Mouse (Mus musculus) embryonic stem cell, embryonic (primary cell): ENCODE data around the gene Adrb1.

Experiments used
- CTCF ChIA-PET, 4 experiments: fragments of 300-600 bp in 2 of 4; fragments of 350-600 bp in 2 of 4; sonication (Branson Sonifier 250); formaldehyde crosslinking; loops; one replicate each; lab custom pipeline; 2022; ENCODE audit warnings: inconsistent platforms in 2 of 4; lab: Charles Lee
- POLR2A ChIA-PET, 4 experiments: fragments of 300-600 bp in 2 of 4; fragments of 350-600 bp in 2 of 4; sonication (Branson Sonifier 250); formaldehyde crosslinking; loops; one replicate each; lab custom pipeline; 2022; ENCODE audit warnings: antibody characterized with exemption in 4 of 4, inconsistent platforms in 1 of 4; lab: Charles Lee

The Adrb1 gene

GRCm38 (mm10) chr19:56697370-56698144 lies 24.4 kb upstream of the Adrb1 start:
- ChIA-PET CTCF (interaction anchor here in 2 of 4 experiments (0.6 to 0.7 kb wide), 2 partner anchors 29 to 354 kb away, joined by 4 to 10 read pairs; no protein-coding TSS in a partner anchor), POLR2A (interaction anchor here in 2 of 4 experiments (0.6 to 1.8 kb wide), 6 partner anchors 10 to 678 kb away, joined by 3 to 5 read pairs (median 4); no protein-coding TSS in a partner anchor)

GRCm38 (mm10) chr19:56700848-56701247 lies 21.2 kb upstream of the Adrb1 start:
- CTCF ChIA-PET, result no interaction called here
- POLR2A ChIA-PET, result interaction anchor here in 1 of 4 experiments (0.5 to 0.9 kb wide), 3 partner anchors 28 to 181 kb away, joined by 3 to 4 read pairs (median 3); no protein-coding TSS in a partner anchor

GRCm38 (mm10) chr19:56701404-56702033 lies 20.5 kb upstream of the Adrb1 start:
- ChIA-PET CTCF (interaction anchor here in 1 of 4 experiments (0.6 kb wide), 1 partner anchor 633 kb away, joined by 3 read pairs; no protein-coding TSS in a partner anchor), POLR2A (interaction anchor here in 1 of 4 experiments (0.5 to 0.9 kb wide), 2 partner anchors 72 to 180 kb away, joined by 3 to 4 read pairs; no protein-coding TSS in a partner anchor)

GRCm38 (mm10) chr19:56702039-56702438 lies 20.0 kb upstream of the Adrb1 start:
- ChIA-PET POLR2A (no interaction called here), CTCF (interaction anchor here in 1 of 4 experiments (0.6 kb wide), 1 partner anchor 633 kb away, joined by 3 read pairs; no protein-coding TSS in a partner anchor)

GRCm38 (mm10) chr19:56703238-56704097 lies 18.5 kb upstream of the Adrb1 start:
- ChIA-PET POLR2A (no interaction called here), CTCF (no interaction called here)

GRCm38 (mm10) chr19:56705026-56705675 lies 16.8 kb upstream of the Adrb1 start:
- ChIA-PET POLR2A (interaction anchor here in 3 of 4 experiments (0.7 to 1.3 kb wide), 3 partner anchors 9 to 36 kb away, joined by 3 to 4 read pairs (median 4); no protein-coding TSS in a partner anchor), CTCF (interaction anchor here in 2 of 4 experiments (0.6 to 0.7 kb wide), 2 partner anchors 210 to 665 kb away, joined by 3 read pairs; no protein-coding TSS in a partner anchor)

GRCm38 (mm10) chr19:56708794-56709193 lies 13.2 kb upstream of the Adrb1 start:
- CTCF ChIA-PET, result no interaction called here
- POLR2A ChIA-PET, result no interaction called here

GRCm38 (mm10) chr19:56710131-56710905 lies 11.7 kb upstream of the Adrb1 start:
- ChIA-PET CTCF (interaction anchor here (0.6 to 1.4 kb wide), 4 partner anchors 11 to 85 kb away, joined by 3 read pairs; no protein-coding TSS in a partner anchor), POLR2A (interaction anchor here in 2 of 4 experiments (1.1 kb wide), 2 partner anchors 11 to 17 kb away, joined by 3 read pairs; no protein-coding TSS in a partner anchor)

- POLR2A ChIA-PET, result no interaction called here
- CTCF ChIA-PET, result no interaction called here
Measured at GRCm38 (mm10) chr19:56713613-56714012, 8.4 kb upstream of the Adrb1 start.

GRCm38 (mm10) chr19:56714661-56715170 lies 7.3 kb upstream of the Adrb1 start:
- POLR2A ChIA-PET, result no interaction called here
- CTCF ChIA-PET, result interaction anchor here in 1 of 4 experiments (0.7 kb wide), 1 partner anchor 837 kb away, joined by 3 read pairs; no protein-coding TSS in a partner anchor

GRCm38 (mm10) chr19:56718046-56718445 lies 4.0 kb upstream of the Adrb1 start:
- POLR2A ChIA-PET, result interaction anchor here in 1 of 4 experiments (0.7 kb wide), 1 partner anchor 49 kb away, joined by 8 read pairs; no protein-coding TSS in a partner anchor
- CTCF ChIA-PET, result no interaction called here

GRCm38 (mm10) chr19:56720882-56721281 lies 1.1 kb upstream of the Adrb1 start:
- ChIA-PET POLR2A (interaction anchor here in 2 of 4 experiments (0.6 to 1.1 kb wide), 5 partner anchors 10 to 129 kb away, joined by 3 to 4 read pairs (median 3); no protein-coding TSS in a partner anchor), CTCF (interaction anchor here in 2 of 4 experiments (0.5 to 0.7 kb wide), 4 partner anchors 9 to 155 kb away, joined by 3 to 4 read pairs (median 3); no protein-coding TSS in a partner anchor)

GRCm38 (mm10) chr19:56722291-56722707 lies 300 bp downstream of the Adrb1 start:
- POLR2A ChIA-PET, result no interaction called here
- CTCF ChIA-PET, result no interaction called here

- ChIA-PET CTCF (no interaction called here), POLR2A (interaction anchor here in 1 of 4 experiments (1.3 kb wide), 1 partner anchor 15 kb away, joined by 3 read pairs; no protein-coding TSS in a partner anchor)
Measured at GRCm38 (mm10) chr19:56722711-56723330, 822 bp downstream of the Adrb1 start.

- ChIA-PET POLR2A (interaction anchor here in 3 of 4 experiments (0.7 to 1.3 kb wide), 3 partner anchors 15 to 220 kb away, joined by 3 to 5 read pairs (median 3); no protein-coding TSS in a partner anchor), CTCF (interaction anchor here in 1 of 4 experiments (0.7 kb wide), 1 partner anchor 158 kb away, joined by 3 read pairs; no protein-coding TSS in a partner anchor)
Measured at GRCm38 (mm10) chr19:56723331-56724125, 1.5 kb downstream of the Adrb1 start.
